Mouse (Mus musculus): ENCODE results near the gene Podxl2. TPM values are rescaled to one million over a fixed set of nuclear protein-coding genes. Genes with fewer than 3 reads are reported as not detected.

Podxl2 gene
- polyA plus RNA-seq, 1 experiment from 2014 or later: 54.2 TPM

DNA sequence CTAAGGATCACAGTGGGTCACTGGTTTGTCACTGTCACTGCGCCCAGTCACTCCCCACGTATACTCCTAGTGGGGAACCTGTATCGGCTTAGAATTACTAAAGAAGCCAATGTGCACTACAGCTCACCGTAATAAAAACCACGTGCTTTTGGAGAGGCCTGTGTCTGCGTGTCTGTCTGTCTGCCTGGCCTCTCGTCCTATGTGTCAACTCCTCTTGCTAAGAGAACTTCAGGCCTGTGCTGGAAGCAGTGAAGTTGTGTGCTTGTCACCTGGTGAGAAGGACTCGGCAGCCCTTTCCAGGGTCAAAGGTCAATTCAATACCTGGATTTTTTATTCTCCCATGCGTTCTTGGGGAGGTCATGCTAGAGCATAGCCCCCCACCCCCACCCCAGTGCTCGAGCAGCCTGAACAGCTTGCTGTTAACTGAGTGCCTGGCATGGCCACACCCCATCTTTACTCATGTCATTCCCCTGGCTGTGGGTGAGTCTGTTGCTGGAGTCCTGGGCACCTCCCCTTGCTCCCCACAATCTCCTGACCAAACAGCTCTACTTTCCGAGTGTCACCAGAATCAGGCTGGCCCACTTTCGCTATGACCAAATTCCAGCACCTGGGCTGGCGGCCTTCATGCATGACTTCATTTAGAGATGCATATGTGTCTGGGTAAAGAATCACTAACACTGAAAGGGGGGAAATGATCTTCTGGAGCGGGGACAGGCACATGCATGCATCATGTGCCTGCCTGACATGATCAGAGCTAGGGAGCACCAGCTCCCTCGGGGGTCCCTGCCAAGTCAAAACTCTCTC is 46.4 kb downstream of the Podxl2 start:
- no peaks in the 10 kb centered on the region for H3K9me3 ChIP-seq (replicated peaks; ENCODE audit: low read length)
- ATAC-seq (replicated peaks; ENCODE audit: low FRiP score, low read depth) (no peak), DNase-seq (ENCODE audit: low spot score) (no peak)
- no peak for TF ChIP-seq CTCF (IDR thresholded peaks at IDR 0.05; ENCODE audit: low read depth)
- no peaks in the 10 kb centered on the region for H3K36me3 ChIP-seq (ENCODE audit: insufficient read depth, low read length)
- H3K4me3 ChIP-seq (replicated peaks; ENCODE audit: low read depth, low read length): no peak overlapping the region
- no peaks in the 10 kb centered on the region for H3K27me3 ChIP-seq (ENCODE audit: insufficient read depth, low read length)
- no peaks in the 10 kb centered on the region for H3K4me1 ChIP-seq (replicated peaks; ENCODE audit: insufficient read depth, low read length)
- H3K27ac ChIP-seq: no peak overlapping the region
- H3K4me2 ChIP-seq (ENCODE audit: low read length): no peak overlapping the region
- WGBS: 55% methylated on average over 15 of the region's 15 CpGs
- no peak overlapping the region for H3K9ac ChIP-seq (ENCODE audit: low read depth, low read length)

DNA sequence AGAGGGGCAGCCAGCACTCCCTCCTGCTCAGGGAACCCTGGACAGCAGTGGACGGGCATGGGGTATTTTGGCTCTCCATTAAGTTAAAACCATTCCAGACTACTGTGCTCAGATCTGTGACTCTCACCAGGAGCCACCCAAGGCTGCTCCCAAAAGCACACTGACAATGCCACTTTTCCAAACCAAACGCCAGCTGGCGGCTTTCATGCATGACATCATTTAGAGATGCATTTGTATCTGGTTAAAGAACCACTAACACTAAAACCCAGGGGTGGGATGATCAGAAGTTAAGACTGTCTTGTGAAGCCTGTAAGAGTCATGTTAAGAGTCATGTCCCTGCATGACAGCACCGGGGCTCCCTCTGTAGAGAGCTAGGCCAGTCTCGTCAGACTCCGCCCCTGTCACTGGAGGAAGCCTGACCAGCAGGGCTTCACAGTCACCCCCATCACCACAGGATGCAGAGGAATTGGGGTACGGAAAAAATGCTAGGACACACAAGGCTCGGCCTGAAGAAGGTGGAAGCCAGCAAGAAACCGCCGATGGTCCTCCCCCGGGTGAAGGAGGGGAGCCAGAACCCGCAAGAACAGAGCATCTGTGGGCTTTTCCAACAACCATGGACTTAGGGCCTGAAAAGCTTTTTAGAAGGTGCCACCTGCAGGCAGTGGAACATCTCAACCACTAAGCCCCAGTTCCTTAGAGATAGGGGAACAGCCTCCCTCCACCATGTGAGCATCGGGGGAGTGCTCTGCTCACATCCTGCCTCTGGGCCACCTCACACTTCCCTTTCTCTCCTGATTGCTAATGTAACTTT is 47.2 kb downstream of the Podxl2 start:
- no peak overlapping the region for H3K4me2 ChIP-seq (ENCODE audit: low read length)
- ATAC-seq (replicated peaks; ENCODE audit: low FRiP score, low read depth) (no peak), DNase-seq (ENCODE audit: low spot score) (no peak)
- no peak overlapping the region for H3K27ac ChIP-seq
- 45% methylated on average over 13 of the region's 13 CpGs for WGBS
- H3K9ac ChIP-seq (ENCODE audit: low read depth, low read length): no peak overlapping the region
- no peaks in the 10 kb centered on the region for H3K27me3 ChIP-seq (ENCODE audit: insufficient read depth, low read length)
- no peaks in the 10 kb centered on the region for H3K4me1 ChIP-seq (replicated peaks; ENCODE audit: insufficient read depth, low read length)
- H3K4me3 ChIP-seq (replicated peaks; ENCODE audit: low read depth, low read length): no peak overlapping the region
- H3K9me3 ChIP-seq (replicated peaks; ENCODE audit: low read length): no peaks in the 10 kb centered on the region
- no peaks in the 10 kb centered on the region for H3K36me3 ChIP-seq (ENCODE audit: insufficient read depth, low read length)
- TF ChIP-seq CTCF (IDR thresholded peaks at IDR 0.05; ENCODE audit: low read depth): peak; percentile 28

DNA sequence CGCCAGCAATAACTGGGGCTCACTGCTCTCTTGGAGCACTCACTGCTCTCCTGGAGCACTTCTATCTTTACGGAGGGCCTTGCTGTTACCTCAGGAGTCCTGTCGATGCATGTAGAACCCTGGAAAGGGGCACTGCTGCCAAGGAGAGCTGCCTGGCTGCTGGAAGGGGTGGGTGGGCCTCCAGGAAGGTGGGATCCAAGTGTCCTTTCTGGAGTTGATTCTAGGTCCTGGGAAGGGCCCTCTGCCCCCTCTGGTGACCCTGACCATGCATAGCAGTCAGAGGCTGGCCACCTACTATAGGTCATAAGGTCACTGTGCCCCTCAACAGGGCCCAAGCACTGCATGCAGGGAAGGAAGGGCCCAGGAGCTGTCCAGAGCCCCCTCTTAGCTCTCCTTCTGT is 47.9 kb downstream of the Podxl2 start:
- Histone ChIP-seq H3K4me2 (ENCODE audit: low read length) (no peak overlapping the region), H3K27ac (no peak overlapping the region), H3K9ac (ENCODE audit: low read depth, low read length) (no peak overlapping the region), H3K27me3 (ENCODE audit: insufficient read depth, low read length) (no peaks in the 10 kb centered on the region), H3K9me3 (replicated peaks; ENCODE audit: low read length) (no peaks in the 10 kb centered on the region), H3K4me1 (replicated peaks; ENCODE audit: insufficient read depth, low read length) (no peaks in the 10 kb centered on the region), H3K36me3 (ENCODE audit: insufficient read depth, low read length) (no peaks in the 10 kb centered on the region), H3K4me3 (replicated peaks; ENCODE audit: low read depth, low read length) (no peak overlapping the region)
- ATAC-seq (replicated peaks; ENCODE audit: low FRiP score, low read depth): no peak
- no peak for DNase-seq (ENCODE audit: low spot score)
- no peak for TF ChIP-seq CTCF (IDR thresholded peaks at IDR 0.05; ENCODE audit: low read depth)
- 62% methylated on average over 3 of the region's 3 CpGs for WGBS

DNA sequence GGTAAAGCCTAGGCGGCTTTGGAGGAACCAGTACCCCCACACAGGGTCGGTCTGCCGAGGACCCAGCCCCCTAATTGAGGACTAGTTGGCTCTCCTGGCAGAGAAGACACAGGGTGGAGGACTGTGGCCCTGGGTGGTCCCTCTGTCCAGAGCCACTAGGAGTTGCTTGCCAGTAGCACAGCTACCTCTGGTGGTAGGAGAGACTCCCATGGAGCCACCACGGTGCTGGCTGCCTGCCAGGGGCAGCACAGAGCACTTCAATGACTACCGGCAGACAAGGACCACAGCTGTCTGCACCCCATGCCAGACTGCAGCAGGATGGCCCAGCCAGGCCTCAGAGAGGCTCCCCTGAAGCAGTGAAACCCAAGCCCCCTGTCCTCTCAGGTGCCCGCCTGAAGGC is 48.3 kb downstream of the Podxl2 start:
- no peaks in the 10 kb centered on the region for H3K36me3 ChIP-seq (ENCODE audit: insufficient read depth, low read length)
- H3K9ac ChIP-seq (ENCODE audit: low read depth, low read length): no peak overlapping the region
- 21% methylated on average over 6 of the region's 6 CpGs for WGBS
- H3K27ac ChIP-seq: no peak overlapping the region
- no peaks in the 10 kb centered on the region for H3K9me3 ChIP-seq (replicated peaks; ENCODE audit: low read length)
- ATAC-seq (replicated peaks; ENCODE audit: low FRiP score, low read depth): peak; percentile 34; the same call in 1 of the 2 replicates
- TF ChIP-seq CTCF (IDR thresholded peaks at IDR 0.05; ENCODE audit: low read depth): peak; percentile 79
- no peak overlapping the region for H3K4me3 ChIP-seq (replicated peaks; ENCODE audit: low read depth, low read length)
- H3K4me1 ChIP-seq (replicated peaks; ENCODE audit: insufficient read depth, low read length): no peaks in the 10 kb centered on the region
- H3K27me3 ChIP-seq (ENCODE audit: insufficient read depth, low read length): no peaks in the 10 kb centered on the region
- peak; percentile 77 for DNase-seq (ENCODE audit: low spot score)
- no peak overlapping the region for H3K4me2 ChIP-seq (ENCODE audit: low read length)

DNA sequence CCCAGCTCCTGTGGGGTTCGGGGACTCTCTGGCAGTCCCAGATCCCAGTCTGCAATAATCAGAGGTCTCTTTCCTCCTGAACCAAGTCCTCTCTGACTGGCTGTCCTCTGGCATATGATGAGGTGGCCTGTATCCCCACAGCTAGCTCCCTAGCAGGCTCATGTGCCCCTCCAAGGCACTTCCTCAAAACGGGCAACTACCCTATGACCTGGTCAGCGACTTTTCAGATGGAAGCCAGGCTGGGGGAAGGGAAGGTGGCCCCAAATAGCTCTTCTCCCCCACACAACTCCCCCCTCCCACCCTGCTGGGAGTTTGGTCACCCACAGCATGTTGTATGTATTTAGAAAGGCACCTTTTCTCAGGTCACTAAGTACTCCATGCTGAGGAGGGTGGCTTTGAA is 48.8 kb downstream of the Podxl2 start:
- no peak for TF ChIP-seq CTCF (IDR thresholded peaks at IDR 0.05; ENCODE audit: low read depth)
- Histone ChIP-seq H3K9me3 (replicated peaks; ENCODE audit: low read length) (no peaks in the 10 kb centered on the region), H3K4me3 (replicated peaks; ENCODE audit: low read depth, low read length) (no peak overlapping the region)

DNA sequence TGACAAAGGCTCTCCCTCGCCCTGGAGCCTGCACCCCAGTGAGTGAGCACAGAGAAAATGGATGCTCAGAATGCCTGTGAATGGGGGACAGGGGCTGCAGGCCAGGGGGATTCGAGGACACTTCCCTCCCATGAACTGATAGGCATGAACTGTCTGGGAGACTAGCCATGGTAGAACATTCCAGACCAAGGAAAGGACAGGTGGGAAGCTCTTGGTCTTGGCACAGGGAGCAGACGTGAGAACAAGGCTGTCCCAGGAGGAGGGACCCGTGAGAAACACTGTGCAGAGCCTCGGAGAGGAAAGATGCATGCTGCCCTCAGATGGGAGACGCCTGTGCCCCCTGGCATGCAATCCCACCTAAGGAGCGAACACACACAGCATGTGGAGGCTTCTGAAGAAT is 50.7 kb downstream of the Podxl2 start:
- H3K4me3 ChIP-seq (replicated peaks; ENCODE audit: low read depth, low read length): no peak overlapping the region
- H3K9ac ChIP-seq (ENCODE audit: low read depth, low read length): no peak overlapping the region
- H3K36me3 ChIP-seq (ENCODE audit: insufficient read depth, low read length): no peaks in the 10 kb centered on the region
- no peaks in the 10 kb centered on the region for H3K27me3 ChIP-seq (ENCODE audit: insufficient read depth, low read length)
- no peak overlapping the region for H3K27ac ChIP-seq
- H3K4me1 ChIP-seq (replicated peaks; ENCODE audit: insufficient read depth, low read length): no peaks in the 10 kb centered on the region
- ATAC-seq (replicated peaks; ENCODE audit: low FRiP score, low read depth): no peak
- no peak overlapping the region for H3K4me2 ChIP-seq (ENCODE audit: low read length)
- 73% methylated on average over 7 of the region's 7 CpGs for WGBS
- no peak for DNase-seq (ENCODE audit: low spot score)
- H3K9me3 ChIP-seq (replicated peaks; ENCODE audit: low read length): no peaks in the 10 kb centered on the region
- TF ChIP-seq CTCF (IDR thresholded peaks at IDR 0.05; ENCODE audit: low read depth): no peak

More for the DNA sequence above, 48.8 kb downstream of the Podxl2 start:
- 46% methylated on average over 3 of the region's 3 CpGs for WGBS
- H3K9ac ChIP-seq (ENCODE audit: low read depth, low read length): no peak overlapping the region
- H3K27ac ChIP-seq: no peak overlapping the region
- no peaks in the 10 kb centered on the region for H3K4me1 ChIP-seq (replicated peaks; ENCODE audit: insufficient read depth, low read length)
- DNase-seq (ENCODE audit: low spot score) (no peak), ATAC-seq (replicated peaks; ENCODE audit: low FRiP score, low read depth) (no peak)
- no peaks in the 10 kb centered on the region for H3K36me3 ChIP-seq (ENCODE audit: insufficient read depth, low read length)
- H3K27me3 ChIP-seq (ENCODE audit: insufficient read depth, low read length): no peaks in the 10 kb centered on the region
- no peak overlapping the region for H3K4me2 ChIP-seq (ENCODE audit: low read length)
